Mouse (Mus musculus) bone marrow, adult 2 months (tissue): ENCODE results near the gene Atg4b.

Experiments
- CTCF ChIP-seq: fragments of 200-500 bp; IDR thresholded peaks from 2 replicates; pipeline ENCODE4 v1.5.1; 2011; ENCODE audit warnings: low read length, control low read depth; ENCODE audit not compliant: control insufficient read depth, insufficient read depth
- POLR2A ChIP-seq: fragments of 200-500 bp; IDR thresholded peaks from 2 replicates; pipeline ENCODE4 v1.6.1; 2011; ENCODE audit warnings: low read depth, mild to moderate bottlenecking, control low read depth, low read length, borderline replicate concordance; ENCODE audit not compliant: control insufficient read depth

DNA sequence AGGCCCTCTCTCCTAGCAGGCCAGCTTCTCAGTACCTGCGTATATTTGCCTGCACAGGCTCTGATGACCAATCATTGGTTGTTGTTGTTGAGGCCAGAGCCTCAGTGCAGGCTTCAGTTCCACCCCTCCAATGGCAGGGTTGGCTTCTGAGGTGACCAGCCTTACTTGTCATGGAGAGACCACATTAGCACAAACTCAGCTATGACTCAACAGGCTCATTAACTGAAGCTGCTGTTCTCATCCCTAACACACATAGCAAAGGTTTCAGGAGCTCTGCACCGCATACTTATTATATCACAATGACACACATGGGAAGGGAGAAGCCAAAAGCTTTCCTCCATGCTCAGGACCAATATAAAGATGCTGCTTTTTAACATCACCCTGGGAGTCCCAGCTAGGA lies 10.6 kb upstream of the Atg4b start:
- TF ChIP-seq CTCF (no peak), POLR2A (no peak)
